Mouse (Mus musculus) kidney, adult 18-20 months (tissue): ENCODE measurements around the gene Plekhh3.
"Not testable (repeated sequence)": the region's sequence is repeated elsewhere in the genome, so short reads cannot be mapped to it uniquely, and the experiment has no call there.

Experiments used
- DNase-seq: peaks from one replicate; pipeline ENCODE4 v3.0.0; 2021

Gene Plekhh3

DNA sequence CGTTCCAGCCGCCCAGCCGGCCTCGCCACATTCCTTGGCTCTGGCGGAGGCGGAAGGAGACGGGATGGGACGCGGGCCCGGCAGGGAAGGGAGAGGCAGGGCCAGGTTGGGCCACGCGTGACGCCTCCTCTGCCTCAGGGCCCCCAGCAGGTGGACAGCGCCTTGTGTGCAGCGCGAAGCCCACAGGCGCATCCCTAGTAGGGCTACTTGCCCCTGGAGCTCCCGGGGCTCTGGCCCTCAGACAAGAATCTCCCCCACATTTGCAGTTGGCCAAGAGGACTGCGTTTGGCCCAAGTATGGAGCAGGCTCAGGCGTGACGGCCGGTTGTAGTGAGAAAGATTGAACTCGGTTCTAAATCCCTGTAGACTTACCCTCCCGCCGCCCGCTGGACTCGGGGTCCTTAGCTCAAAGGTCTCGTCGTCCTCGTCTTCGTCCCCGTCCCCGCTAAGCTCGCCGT is 769 bp downstream of the Plekhh3 start, which contains the start of gene Cntnap1:
TSS of gene Cntnap1 (plus strand) at position 170 of the 457 bp plus-strand sequence.
- peak; percentile 73 for DNase-seq

DNA sequence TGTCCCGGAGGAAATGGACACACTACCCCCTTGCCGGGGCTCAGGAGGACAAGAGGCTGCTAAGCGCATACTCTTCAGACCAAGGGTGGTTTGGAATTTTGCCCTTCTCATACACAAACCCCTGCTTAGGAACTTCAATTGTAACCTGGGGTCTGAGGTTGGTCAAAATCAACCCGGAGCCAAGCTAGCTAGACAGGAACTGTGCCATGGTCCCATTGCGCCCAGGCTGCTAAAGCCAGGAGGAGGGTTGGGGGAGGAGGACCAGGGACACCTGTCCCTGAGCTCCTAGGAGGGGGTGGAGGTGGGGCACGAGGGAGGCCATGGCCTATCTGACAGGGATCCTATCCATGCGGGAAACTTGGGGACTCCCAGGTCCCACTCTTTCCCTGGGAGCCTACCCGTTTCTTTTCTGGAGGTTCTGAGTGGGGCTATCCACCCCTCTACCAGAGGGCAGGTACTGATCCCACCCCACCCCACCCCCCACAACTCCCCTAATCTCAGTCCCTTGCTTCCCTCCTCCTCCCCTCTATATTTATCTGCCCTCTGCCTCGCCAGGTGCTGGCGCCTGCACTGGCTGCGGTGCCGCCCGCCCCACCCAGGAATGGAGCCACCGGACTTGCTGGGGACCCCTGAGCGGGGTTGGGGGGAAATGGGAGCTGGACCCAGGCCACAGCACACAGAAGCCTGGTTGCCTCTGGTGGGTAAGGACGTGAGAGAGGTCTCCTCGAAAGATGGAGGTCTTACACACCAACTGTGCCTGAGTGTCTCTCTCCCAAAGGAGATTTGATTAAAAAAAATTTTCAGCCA is 1.6 kb downstream of the Plekhh3 start:
- no peak for DNase-seq

DNA sequence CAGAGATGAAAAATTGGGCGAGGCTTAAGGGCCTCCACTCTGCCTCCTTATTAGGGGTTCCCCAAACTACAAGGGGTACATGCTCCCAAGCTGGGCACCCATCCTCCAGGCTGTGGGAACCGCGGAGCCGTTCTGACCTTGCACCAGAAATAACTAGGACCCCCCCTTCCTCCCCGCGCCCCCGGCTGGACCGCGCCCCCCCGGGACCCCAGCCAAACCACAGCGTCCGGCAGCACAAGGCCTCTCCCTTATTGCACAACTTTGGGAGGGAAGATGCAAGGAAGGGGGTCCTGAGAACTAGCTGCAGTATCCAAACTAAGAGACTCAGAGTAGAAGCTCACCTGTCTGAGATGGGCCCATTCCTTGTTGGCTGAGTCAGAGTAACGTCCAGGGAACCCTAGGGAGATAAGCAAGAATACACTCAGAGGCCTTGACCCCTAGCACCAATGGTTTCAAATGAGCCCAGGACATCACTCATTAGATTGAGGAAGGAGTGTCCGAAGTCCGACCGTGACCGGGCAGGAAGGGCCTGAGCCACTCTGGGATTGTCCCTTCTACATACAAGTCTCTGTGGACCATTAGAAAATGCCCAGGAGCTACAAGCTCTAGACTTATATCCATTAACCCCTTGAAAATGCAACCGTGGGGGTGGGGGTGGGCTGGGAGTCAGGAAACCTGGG is 2.7 kb downstream of the Plekhh3 start:
- DNase-seq: peak; percentile 46

DNA sequence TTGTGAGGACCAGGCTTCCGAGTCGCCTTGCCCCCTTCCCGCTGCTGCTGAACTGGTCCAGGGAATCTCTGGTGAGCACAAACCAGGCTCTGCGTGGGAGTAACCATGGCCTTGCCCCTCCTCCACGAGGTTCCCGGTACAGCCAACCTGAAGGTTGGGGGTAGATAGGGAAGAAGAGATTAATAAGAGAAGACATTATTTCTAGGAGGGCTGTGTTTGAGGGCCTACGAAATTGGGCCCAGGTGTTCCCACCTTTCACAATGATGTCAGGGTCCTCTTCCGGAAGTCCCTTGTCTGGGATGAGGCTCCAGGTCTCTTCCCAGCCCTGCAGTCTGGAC is 3.2 kb downstream of the Plekhh3 start:
- no peak for DNase-seq

DNA sequence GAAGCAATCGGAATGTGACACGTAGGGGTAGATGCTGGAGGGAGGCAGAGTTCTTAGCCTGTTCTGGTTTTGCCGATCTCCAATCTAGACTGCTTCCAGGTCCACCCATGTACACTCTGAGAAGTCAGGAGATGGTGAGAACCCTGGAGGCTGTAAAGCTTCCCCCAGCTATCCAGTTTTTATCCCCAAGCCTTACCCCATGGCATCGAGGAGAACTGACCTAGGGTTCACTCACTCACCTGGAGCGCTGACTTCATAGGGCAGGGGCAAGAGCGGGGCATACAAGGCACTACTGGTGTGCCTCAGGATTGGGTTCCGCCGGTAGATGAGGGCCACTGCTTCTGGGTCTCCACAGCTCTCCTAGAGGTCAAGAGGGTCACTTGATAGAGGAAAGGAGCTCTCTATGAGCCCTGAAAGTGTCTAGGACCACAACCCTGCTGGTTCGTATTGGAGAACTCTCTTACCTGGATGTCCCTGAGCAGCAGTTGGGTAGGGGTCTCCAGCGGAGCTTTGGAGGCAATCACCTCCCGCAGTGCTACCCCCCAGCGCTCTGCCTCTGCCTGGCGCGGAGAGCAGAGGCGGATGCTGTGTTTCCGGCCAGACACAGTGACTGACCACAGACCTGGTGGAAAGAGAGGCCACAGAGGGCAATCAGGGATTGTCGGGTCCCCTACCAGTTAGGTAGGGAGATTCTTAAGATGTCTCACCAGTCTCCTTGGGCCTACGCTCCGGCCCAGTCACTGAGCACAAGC is 3.8 kb downstream of the Plekhh3 start:
- no peak for DNase-seq

DNA sequence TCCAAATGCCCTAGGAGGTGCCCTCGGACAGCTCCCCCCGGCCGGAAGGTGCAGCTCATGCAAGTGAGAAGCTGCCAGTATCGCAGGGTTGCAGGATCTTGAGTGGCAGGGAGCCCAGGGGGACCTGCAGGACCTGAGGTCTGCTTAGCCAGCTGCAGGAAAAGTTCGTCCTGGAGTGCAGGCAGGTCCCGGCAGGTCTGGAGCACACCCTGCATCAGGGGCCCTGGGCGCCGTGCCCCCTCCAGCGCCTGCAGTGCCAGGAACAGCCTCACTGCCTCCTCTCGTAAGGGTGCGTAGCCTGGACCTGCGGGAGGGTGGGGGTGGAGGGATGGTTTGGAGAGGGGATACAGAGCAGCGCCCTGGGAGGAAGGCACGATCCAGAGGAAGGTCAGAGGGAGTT is 4.8 kb downstream of the Plekhh3 start:
- no peak for DNase-seq

DNA sequence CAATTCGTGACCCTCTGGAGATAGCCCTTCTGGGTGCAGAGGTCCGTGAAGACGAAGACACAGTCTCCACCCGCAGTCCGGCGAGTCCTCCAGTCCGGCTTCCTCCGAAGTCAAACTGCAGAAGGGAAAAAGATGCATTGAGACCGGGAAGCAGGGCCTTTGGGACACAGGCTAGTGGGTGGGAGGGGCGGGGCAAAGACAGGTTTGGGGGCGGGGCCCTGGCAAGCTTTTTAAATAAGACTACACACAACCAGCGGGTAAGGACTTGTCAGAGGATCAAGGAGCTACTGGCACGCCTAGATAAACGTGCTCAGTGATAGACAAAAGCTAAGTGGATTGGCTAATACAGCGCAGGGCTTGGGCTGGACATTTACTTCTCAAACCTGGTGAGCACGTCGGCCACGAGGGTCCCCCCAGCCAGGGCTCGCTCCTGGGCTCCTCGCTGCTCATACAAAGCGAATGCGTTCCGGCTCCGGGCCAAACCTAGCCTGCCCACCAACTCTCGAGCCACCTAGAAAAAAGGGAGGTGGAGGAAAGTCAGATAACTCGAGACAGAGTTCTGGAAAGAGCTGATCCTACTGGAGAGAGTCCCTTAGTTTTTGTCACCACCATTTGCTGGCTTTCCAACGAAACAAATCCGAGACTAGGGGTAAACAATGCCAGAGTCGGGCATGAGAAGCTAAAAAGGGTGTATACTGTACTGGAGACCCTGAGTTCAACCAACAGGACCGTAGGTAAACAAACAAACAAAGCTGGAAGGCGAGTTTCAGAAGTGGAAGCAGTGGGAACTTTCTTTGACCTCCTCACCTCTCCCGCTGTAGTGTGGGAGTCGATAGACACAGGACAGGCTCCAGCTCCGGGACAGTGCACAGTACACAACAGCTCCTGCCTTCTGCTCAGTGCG is 6.2 kb downstream of the Plekhh3 start:
- no peak for DNase-seq

DNA sequence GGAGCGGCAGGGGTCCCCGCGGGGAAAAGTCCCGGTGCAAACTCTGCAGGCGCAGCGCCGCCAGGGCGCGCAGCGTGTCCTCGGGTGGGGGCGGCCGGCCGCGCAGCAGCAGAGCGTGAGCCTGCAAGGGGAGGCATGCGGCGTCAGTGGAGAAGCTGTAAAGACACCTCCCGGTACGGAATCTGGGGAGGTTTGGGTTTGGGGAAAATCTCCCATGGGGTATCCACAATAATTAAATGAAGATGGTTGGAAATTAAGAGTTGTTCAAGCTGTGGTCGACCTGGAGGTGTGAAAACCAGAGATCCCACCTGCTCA is 6.8 kb downstream of the Plekhh3 start:
- no peak for DNase-seq

DNA sequence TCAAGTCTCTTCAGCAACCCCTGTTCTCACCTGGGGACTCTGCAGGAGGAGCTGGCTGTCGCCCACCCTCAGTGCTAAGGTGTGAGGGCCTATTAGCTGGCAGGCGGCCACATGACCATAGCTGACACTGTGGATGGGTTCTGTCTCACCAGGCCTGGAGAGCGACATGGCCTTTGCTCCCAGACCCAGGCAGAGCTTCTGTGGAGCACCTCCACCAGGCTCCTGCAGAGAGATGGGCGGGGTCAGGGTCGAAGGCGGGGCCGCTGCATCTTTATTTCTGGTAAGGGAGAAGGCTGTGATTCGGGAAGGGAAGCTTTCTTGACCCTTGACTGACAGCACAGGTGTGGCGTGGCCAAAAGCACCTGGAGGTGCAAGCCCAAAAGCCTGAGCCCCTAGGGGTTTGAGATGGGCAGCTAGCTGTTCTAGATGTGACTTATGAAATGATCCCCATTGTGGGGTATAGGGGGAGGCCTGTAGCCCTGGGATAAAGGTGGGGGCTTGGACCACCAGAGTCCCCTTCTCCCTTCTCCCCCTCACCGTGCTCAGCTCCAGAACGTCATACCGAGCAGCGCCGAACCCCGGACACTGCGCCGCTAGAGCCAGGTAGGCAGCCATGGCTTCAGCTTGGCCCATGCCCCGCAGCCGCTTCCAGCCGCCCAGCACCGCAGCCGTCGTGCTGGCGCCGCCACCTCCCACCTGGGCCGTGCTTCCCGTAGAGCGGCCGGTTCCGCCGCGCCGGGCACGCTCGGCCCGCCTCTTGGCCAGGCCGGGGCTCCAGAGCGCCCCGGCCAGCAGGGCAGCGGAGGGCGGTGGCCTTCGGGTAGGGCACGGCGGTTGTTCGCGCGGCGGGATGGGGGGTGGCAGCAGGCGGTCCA is 7.4 kb downstream of the Plekhh3 start:
- peak; percentile 58 for DNase-seq

DNA sequence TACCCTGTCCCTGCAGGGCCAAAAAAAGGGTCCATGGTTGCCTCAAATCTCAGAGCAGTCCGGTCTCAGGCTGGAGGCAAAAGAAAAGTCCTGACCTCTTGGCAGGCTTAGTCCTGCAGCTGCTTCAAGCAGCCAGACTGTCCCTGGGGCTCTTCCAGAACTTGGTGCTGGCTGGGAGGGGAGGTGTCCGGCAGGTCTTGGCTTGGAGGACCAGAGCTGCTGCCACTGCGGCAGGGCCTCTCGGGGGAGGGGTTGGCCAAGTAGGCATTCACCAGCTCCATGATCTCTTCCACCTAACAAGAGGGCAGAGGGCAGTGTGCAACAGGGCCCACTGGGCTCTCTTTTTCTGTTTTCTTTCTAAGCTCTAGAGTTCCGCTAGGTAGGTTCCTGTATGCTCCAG is 8.4 kb downstream of the Plekhh3 start:
- peak; percentile 53 for DNase-seq

DNA sequence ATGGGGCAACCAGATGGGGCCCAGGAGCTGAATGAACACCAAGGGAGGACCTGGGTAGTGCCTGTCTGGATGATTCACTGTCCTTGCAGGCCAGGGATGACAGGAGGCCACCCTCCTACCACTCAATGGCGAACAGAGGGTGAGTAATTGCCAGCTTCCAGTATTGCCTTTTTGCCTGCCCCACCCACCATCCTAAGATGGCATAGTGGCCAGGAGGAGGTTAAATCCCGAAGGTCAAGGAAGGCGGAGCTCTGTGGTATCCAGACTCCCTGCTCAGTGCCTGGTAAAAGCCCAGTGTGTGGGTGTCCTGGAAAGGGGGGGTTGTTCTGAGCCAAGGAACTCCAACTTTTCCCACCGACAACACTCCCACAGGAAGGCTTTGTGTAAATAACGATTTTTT is 8.8 kb downstream of the Plekhh3 start:
- DNase-seq: no peak

DNA sequence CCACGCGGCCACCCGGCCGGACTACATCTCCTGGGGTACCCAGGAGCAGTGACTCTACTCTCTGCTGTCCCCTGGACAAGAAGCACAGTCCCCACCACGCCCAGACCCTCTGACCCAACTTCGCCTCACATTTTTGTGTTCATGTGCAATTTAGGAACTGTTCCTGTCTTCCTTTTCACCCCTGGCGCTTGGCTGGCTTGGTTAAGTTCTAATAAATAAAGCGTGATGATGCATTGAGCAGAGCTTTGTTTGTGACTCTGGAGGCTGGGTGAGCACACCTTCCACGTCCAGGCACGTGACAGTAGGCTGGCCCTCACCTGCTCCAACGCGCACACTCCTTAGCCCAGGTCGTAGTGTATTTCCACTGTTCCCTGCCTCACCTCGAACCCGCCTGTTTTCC is 9.6 kb downstream of the Plekhh3 start:
- no peak for DNase-seq

DNA sequence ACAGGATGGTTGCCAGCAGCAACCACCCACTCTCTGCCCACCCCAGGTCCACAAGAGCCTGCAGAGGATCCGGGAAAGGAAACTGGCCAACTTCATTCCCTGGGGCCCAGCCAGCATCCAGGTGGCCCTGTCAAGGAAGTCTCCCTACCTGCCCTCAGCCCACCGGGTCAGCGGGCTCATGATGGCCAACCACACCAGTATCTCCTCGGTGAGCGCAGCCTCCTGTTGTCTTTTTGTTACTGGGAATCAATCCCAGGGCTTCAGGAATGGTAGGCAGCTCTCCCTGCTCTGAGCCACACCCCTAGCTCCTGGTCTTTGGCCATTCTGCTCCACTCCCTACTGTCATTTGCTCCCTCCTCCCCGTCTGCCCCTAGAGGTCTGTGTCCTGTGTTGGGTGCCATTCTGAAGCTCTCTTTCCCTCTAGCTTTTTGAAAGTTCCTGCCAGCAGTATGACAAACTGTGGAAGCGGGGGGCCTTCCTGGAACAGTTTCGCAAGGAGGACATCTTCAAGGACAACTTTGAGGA is 10.1 kb downstream of the Plekhh3 start:
- DNase-seq: not testable (repeated sequence)

DNA sequence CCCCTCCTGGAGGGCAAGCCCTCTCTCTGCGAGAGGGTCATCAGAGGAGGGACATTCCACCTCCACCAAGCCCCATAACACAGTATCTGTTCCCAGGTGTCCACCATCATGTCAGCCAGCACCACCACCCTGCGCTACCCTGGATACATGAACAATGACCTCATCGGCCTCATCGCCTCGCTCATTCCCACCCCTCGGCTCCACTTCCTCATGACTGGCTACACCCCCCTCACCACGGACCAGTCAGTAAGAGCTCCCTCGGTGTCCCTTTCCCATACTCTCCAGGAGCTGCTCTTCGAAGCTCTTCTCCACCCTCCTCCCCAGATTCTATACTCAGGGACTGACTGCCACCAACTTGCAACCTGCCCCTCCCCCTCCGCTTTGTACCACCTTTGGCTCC is 11.0 kb downstream of the Plekhh3 start:
- DNase-seq: not testable (repeated sequence)

DNA sequence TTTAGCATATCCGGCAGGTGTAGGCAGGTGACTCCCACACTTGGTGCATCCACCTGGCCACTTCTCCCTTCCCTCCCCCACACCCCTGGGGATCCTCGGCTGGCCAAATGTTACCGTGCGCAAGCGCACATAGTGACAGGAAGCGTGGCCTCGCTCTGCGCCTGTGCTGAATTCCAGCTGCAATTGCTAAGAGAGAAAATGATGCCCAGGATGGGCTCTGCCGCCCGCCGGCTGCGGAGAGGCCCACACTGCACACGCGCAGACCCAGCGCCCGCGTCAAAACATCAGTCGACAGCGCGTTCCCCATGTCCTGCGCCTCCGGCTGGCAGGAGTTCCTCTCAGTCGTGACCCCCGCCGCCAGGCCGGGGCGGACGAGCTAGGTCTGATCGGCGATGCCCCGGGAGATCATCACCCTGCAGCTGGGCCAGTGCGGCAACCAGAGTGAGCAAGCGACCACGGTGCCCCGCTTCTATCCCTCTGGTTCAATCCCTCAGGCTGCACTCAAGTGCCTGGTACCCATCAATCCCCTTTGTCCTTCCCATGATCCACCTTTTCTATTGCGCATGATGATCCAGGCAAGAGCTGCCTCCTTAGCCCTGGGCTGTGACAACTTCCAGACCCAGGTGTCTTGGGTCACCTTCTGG is 15.3 kb downstream of the Plekhh3 start, which contains the start of gene Tubg2:
TSS of gene Tubg2 (plus strand) at position 180 of the 644 bp plus-strand sequence.
- peak; percentile 47 for DNase-seq

DNA sequence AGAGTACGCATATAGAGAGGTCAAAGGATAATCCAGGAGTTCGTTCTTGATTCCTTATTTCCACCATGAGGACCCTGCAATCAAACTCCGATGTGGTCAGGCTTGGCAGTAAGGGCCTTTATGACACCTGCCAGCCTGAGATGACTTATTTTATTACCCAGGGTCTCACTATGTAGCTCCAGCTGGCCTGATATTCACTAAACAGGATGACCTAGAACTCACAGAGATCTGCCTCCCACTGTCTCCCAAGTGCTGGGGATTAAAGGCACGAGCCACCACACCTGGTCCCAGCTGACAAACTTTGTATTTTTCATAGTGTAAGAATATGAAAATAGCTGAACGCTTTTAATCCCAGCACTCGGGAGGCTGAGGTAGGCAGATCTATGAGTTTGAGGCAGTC is 16.0 kb downstream of the Plekhh3 start:
- DNase-seq: no peak

DNA sequence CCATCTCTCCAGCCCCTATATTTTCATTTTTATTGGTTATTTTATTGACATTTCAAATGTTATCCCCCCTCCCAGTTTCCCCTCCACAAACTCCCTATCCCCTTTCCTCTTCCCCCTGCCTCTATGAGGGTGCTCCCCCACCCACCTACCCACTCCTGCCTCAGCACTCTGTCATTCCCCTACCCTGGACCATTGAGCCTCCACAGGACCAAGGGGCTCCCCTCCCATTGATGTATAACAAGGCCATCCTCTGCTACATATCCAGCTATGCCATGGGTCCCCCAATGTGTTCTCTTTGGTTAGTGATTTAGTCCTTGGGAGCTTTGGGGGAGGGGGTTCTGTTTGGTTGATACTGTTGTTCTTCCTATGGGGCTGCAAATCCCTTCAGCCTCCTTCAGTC is 16.5 kb downstream of the Plekhh3 start:
- no peak for DNase-seq

DNA sequence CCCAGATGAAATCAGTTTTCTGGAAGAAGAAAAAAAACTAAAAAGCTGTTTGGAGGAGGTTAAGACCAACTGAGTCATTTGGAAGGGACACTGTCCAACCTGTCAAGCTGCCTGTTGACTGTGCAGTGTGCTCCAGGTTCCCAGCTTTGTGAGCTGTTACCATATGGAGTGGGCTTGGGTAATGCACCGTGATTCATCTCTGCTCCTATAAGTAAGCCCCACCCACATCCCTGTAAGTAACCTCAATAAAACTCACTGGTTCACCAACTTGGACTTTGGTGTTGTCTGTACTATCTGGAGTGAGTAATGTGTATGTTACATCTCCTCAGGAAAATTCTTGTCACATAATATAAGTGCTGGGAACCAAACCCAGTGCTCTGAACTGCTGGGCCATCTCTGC is 18.3 kb downstream of the Plekhh3 start:
- DNase-seq: no peak

DNA sequence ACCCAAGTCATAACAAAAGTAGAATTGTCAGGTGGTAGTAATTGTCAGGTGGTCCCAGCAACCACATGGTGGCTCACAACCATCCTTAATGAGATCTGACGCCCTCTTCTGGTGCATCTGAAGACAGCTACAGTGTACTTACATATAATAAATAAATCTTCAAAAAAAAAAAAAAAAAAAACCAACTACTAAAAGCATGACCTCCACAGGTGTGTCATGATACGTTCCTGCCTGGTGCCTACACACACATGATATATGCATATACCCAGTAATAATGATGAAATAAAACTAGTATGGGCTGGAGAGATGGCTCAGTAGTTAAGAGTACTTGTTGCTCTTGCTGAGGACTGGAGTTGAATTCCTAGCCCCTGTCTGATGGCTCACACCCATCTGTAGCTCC is 20.1 kb downstream of the Plekhh3 start:
- no peak for DNase-seq

DNA sequence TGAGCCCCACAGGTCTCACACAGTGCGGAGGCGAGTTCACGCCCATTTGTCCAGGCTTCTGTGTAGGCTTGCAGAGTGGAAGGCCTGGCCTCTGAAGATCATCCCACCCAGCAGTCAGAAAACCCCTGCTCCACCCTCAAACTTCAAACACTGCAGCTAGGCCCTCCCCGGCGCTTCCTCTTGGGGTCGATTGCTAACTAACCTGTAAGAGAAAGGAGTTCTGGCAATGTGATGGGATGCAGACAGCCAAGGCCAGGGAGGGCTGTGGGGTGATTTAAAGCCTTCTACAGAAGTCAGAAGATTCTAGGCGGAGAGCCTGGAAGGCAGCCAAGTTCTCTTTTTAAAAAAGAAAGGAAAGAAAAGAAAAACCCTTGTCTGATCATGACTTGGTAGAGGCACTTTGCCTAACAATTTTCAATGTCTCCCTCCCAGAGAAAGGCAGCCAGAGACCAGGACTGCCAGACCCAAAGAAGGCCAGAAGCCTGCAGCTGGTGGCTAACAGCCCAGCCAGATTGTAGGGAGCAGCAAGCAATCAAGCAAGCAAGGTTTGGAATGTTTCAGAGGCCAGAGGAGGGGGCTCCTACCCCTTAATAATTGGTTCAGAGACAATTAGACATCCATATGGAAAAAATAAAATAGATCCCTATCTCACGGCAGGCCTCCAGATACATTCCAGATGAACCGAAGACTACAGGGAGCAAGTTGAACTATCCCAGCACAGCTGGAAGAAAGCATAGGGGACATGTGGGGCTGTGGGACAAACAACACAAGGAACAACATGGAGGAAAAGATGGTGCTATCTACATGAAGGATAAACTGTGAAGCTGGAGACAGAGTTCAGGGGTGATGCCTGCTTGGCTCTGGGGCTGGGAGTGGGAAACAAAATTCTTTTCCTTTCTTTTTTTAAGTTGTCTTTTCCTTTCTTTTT is 21.7 kb downstream of the Plekhh3 start:
- no peak for DNase-seq
